Mouse (Mus musculus) layer of hippocampus, postnatal 36 days (tissue): ENCODE measurements around the gene Gse1. TPM values are rescaled to one million over a fixed set of nuclear protein-coding genes. Genes with fewer than 3 reads are reported as not detected.
A peak's percentile ranks its signal among the peaks of the same experiment; 100 is the strongest.

Source experiments
- DNase-seq, 2 experiments: peaks; one replicate each; pipeline ENCODE4 v3.0.0; 2022
- total RNA-seq, 2 experiments: library from RNA; stranded (reverse); gene quantifications; 2 replicates each; pipeline ENCODE4 v1.2.3; 2021

The Gse1 gene
- 100 to 1,000 TPM; 147 to 155 TPM for total RNA-seq

DNA sequence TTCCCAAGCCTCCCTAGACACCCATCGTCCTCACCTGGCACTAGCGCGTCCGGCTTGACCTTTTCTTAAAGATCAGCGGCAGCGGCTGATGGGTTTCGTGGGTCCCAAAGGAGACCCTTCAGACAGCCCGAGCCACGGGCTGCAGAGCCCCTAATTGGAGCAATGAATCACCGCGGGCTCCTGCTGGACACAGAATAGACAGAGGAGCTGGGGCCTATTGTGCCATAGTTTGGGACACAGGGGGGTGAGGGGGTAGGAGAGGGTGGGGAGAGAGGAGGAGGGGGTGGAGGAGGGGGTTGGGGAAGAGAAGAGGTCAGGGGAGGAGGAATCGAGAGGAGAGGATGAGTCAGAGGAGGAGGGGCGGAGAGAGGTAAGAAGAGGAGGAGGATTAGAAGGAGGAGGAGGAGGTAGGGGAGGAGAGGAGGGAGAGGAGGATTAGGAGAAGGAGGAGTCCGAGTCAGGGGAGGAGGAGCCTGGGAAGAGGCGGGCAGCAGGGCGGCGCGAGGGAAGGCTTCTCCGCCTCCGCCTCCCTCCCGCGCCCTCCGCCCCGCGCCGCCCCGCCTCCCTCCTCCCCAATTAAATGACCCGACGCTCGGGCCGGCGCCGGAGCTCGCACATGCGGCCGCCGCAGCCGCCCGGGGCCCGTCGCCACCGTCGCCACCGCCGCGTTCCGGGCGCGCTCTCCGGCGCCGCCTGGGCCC lies at the start of gene Gse1:
TSS of gene Gse1 (plus strand) at position 566 of the 701 bp plus-strand sequence.
- DNase-seq, result peak; percentile 67 to 68

- peak; percentile 88 to 91 for DNase-seq
Measured at GRCm38 (mm10) chr8:120179027-120179431, 49.2 kb upstream of the Gse1 start.

DNA sequence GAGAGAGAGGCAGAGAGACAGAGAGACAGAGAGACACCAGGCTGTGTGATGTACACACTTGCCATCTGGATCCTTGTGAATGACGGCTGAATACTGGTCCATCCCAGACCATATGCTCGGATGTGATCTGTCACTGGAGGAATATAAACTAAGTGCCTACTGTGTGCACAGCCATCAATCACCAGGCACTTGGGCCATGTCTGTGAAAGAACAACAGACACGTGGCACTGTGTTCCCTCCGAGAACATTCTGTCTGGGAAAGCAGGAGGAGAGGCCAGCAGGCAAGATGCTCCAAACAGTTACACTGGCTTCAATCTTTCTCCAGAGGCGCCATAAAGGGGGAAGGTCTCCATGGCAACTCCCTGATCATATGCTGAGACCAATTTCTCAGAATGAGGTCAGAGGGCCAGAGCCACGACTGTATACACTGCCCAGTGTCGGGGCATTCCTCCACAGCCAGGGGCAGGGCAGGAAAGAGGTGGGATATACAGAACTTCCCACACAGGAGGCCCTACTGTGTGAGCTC lies 47.7 kb upstream of the Gse1 start:
- no peak for DNase-seq

DNA sequence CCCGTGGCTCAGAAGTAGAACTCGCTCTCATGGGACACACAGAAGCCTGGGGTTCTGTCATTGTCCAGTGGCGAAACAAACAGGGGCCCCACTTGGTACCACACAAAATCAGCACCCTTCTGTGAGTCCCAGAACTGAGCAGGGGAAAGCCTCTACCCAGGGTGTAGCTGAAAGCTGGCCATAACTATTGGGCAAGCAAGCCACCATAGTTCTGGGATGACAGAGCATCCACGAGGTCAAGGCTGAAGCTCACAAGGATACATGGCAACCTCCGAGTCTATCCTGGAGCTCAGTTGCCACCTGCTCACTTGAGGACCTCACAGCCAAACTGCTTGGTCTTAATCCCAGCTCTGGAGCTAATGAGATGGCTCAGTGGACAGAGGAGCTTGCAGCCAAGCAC lies 47.0 kb upstream of the Gse1 start:
- no peak for DNase-seq

DNA sequence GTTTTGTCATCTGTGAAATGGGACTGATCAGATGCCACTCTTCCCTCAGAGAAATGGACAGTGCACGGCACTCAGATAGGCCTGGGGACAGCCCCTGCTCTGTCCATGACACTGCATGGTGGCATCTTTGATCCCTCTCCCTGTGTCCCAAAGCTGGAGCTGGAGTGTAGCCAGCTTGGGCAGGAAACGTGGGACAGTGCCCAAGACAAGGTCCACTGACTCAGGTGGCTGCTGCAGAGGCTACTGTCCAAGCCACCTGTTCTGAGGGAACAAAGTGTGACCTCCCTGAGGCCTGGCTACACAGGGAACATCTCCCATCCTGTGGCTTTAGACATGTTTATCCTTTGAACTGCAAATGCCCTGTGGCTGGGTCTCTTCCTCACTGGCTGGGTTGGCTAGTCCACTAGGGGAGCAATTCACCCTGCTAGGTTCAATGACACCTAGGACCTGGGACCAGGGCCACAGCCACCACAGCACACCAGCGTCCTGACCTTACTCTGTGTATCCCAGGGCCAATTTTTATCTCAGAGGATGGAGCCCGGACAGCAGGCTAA lies 46.3 kb upstream of the Gse1 start:
- DNase-seq, result no peak

DNA sequence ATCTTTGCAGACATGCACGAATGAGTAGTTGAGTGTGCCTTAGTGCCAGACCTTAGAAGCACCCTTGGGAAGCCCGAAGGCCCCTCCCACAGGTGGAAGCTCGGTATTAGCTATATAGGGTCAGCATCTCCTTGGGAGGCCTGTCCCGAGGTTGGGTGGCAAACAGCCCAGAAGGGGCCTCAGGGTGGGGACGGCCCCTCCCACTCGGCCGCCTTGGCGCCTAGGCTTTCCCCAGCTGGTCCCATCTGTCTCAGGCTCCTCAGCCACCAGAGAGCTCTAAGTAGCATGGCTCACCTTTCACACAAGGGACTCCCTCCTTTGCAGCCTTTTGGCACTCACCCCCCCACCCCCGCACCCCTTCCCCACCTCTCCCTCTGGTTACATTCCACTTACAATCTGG lies 43.9 kb upstream of the Gse1 start:
- DNase-seq, result no peak

- DNase-seq, result no peak
Measured at GRCm38 (mm10) chr8:120184850-120185792, 43.1 kb upstream of the Gse1 start.

DNA sequence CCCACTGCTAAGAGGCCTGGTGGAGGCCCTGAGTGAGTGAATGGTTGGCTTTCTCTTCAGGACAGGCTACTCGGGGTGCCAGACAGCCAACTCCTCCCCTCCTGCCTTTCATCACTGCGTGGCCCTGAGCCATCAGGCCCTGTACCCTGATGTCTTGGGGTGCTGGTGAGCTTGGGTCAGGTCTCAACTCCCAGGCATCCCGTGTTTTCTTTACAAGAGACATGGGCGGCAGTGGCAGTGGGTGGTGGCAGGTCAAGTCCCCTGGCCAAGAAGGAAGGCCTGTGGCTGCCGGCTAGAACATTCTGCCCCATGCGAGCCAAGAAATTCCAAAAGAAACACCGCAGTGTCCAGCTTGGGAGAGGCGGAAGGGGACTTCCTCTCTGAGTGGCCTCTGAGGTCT lies 41.8 kb upstream of the Gse1 start:
- DNase-seq, result no peak

GRCm38 (mm10) chr8:120188510-120188909 lies 39.7 kb upstream of the Gse1 start:
- no peak for DNase-seq

DNA sequence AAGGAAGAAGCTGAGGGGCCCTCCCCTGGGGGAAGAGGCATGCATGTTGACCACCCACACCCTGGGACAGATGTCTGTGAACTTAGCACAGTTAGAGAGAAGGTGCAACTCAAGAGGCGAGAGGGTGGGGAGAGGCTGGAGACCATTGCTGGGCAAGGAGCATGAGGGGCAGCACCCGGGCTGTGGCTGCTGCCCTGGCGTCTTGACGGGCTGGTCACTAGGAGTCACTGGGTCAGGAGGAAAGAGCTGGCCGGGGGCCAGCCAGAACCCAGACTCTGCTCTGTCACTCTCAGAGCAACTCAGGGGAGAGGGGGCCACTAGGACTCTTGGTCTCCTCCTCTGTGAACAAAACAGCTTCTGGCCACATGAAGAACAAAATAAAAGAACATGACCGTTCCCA lies 38.8 kb upstream of the Gse1 start:
- DNase-seq, result no peak

DNA sequence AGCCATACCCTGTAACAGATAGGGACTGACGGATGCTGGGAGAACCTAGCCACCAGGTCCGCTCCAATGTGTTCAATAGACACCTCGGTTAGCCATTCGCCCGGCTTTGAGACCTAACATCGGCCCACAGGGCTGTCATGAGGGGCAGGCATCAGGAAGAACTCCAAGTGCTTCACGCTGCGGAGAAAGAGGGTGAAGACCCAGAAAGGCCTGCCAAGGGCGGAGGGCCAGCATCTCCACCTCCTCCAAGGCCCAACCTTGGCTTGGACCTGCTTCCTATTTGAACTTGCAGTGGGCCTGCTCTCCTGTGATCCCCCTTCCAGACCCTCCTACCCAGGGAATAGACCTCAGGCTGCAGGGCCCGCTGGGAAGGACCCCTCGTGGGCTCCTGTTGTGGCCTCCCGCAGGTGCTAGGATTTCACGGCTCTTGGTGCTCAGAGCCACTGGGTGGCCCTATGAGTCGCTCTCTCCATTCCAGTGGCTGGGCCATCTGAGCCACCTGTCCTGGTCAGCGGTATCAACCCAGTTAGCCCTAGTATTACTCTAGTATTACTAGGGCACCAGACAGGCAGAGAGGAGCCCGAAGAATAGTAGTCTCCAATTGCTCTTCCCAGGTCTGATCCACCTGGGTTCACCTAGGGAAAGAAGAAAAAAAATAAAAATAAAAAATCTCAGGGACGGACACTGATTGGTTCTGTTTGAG lies 38.0 kb upstream of the Gse1 start:
- DNase-seq, result no peak

- DNase-seq, result peak; percentile 88 to 89
Measured at GRCm38 (mm10) chr8:120190810-120191413, 37.3 kb upstream of the Gse1 start.

DNA sequence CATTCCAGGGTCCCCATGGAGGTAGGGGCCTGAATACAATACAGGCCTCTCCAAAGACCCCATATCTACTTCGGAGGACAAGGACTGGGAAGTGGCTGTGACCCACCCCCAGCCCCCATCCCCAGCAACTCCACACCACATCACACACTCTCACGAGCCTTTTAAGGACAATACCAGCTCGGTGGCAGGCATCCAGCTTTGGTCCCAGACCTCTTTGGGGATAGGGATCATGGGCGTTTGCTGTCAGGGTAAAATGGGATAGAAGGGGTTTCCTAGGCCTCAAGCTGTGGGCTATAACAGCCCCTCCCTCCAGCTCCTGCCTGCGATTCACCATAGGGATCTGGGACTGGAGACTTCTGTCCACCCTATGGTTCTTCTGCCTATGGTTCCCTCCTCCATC lies 36.6 kb upstream of the Gse1 start:
- DNase-seq, result no peak

- no peak for DNase-seq
Measured at GRCm38 (mm10) chr8:120192118-120192517, 36.1 kb upstream of the Gse1 start.

GRCm38 (mm10) chr8:120201351-120201750 lies 26.9 kb upstream of the Gse1 start:
- no peak for DNase-seq

GRCm38 (mm10) chr8:120202546-120202945 lies 25.7 kb upstream of the Gse1 start:
- no peak for DNase-seq

DNA sequence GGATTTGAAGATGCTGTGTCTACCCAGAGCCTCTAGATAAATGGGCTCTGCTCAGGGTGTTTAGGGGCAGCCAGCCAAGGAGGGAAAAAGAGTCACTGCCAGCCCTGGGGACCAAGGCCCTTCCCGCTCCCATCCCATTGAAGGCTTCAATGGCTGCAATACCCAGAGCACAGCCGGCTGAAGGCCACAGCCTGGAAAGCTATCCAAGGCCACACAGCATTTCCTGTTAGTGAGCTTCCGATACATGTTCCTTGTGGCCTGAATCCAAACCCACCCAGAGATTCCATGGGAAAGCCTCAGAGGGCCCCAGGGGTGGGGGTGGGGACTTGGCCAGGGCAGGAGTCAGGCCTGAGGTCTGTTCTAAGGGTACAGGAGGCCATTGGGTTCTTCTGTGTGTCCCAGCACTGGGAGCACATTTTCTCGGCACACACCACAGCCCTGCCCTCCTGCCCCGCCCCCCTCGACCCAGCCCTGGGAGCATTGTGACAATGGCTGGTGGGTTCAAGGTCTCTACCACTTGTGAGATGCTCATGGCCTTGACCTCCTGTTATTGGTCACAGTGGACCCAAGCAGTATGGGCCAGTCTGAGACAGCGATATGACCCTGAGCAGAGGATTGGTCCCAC lies 23.4 kb upstream of the Gse1 start:
- DNase-seq, result no peak

DNA sequence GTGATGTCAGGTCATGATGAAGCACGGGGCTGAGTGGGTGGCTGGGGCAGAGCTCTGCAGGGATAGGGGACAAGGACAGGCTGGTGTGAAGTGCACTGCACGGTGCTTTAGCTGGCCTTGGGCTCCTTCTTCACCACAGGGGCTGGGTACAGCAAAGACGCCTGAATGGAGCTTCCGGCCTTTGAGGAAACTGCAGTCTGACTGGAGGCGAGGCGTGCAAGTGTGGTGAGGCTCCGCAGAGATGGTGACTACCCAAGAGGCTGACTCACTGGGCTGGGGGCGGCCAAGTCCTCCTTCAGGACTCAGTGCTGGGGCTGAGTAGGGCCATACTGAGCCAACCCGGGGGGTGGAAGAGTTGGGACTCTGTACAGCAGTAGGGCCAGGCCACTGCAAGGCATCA lies 22.3 kb upstream of the Gse1 start:
- DNase-seq, result no peak

DNA sequence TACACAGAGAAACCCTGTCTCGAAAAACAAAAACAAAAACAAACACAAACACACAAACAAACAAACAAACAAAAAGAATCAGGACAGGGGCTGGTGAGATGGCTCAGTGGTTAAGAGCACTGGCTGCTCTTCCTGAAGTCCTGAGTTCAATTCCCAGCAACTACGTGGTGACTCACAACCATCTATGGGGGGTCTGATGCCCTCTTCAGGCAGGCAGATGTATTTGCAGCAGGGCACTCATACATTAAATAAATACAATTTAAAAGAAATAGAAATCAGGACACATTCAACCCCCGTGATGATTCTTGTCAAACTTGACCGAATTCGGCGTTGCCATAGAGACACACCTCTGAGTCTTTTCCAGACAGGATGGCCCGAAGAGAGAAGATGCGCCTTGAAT lies 20.9 kb upstream of the Gse1 start:
- no peak for DNase-seq

GRCm38 (mm10) chr8:120208113-120208512 lies 20.1 kb upstream of the Gse1 start:
- no peak for DNase-seq

GRCm38 (mm10) chr8:120211345-120211744 lies 16.9 kb upstream of the Gse1 start:
- DNase-seq, result no peak

GRCm38 (mm10) chr8:120212596-120212995 lies 15.7 kb upstream of the Gse1 start:
- DNase-seq, result no peak
